Mouse (Mus musculus) liver, embryonic 14.5 days (tissue): Measurements from ENCODE around the gene Fras1. TPM values are rescaled to one million over a fixed set of nuclear protein-coding genes. Genes with fewer than 3 reads are reported as not detected.

ENCODE experiments used
- ATAC-seq: fragments of 200-750 bp; cut with Nextera tagmentation; 2 replicates; pipeline ENCODE4 v1.8.0; 2017; ENCODE audit warnings: moderate number of reproducible peaks, mild to moderate bottlenecking, moderate library complexity; ENCODE audit not compliant: insufficient read depth
- DNase-seq, 3 experiments: peaks; one replicate each; pipeline ENCODE4 v3.0.0-alpha.2; 2012 to 2013; ENCODE audit warnings: low read depth in 3 of 3, low spot score in 3 of 3
- H3K27ac ChIP-seq: fragments of 300-500 bp; sonication (generic); 2 replicates; pipeline ENCODE4 v1.5.1; 2014; ENCODE audit warnings: moderate library complexity, mild to moderate bottlenecking, control low read depth, inconsistent platforms
- H3K27me3 ChIP-seq: fragments of 300-500 bp; sonication (generic); 2 replicates; pipeline ENCODE4 v1.6.1; 2014; ENCODE audit warnings: mild to moderate bottlenecking, low read length, moderate library complexity; ENCODE audit not compliant: control insufficient read depth, insufficient read depth
- H3K36me3 ChIP-seq: fragments of 300-500 bp; sonication (generic); replicated peaks from 2 replicates; pipeline ENCODE4 v1.6.1; 2014; ENCODE audit warnings: low read depth; ENCODE audit not compliant: control insufficient read depth, insufficient read depth
- H3K4me1 ChIP-seq, 2 experiments: fragments of 200-500 bp in 1 of 2; fragments of 300-500 bp in 1 of 2; sonication (generic) in 1 of 2; replicated peaks; 2 replicates each; pipeline ENCODE4 v1.6.1; 2012 to 2014; ENCODE audit warnings: antibody characterized with exemption in 1 of 2, inconsistent platforms in 1 of 2, low read length in 1 of 2; ENCODE audit not compliant: control insufficient read depth in 2 of 2, insufficient read depth in 2 of 2
- H3K4me2 ChIP-seq: fragments of 300-500 bp; sonication (generic); 2 replicates; pipeline ENCODE4 v1.6.1; 2014; ENCODE audit warnings: low read depth, mild to moderate bottlenecking, control low read depth, moderate library complexity
- H3K4me3 ChIP-seq, 2 experiments: fragments of 200-500 bp in 1 of 2; fragments of 300-500 bp in 1 of 2; sonication (generic) in 1 of 2; 2 replicates each; pipeline ENCODE4 v1.5.1; 2012 to 2014; ENCODE audit warnings: low read depth in 2 of 2, low read length in 2 of 2, mild to moderate bottlenecking in 2 of 2, control low read depth in 1 of 2, inconsistent platforms in 1 of 2, moderate library complexity in 1 of 2; ENCODE audit not compliant: insufficient read depth in 1 of 2
- H3K9ac ChIP-seq: fragments of 300-500 bp; sonication (generic); replicated peaks from 2 replicates; pipeline ENCODE4 v1.6.1; 2014; ENCODE audit warnings: mild to moderate bottlenecking, control low read depth, moderate library complexity
- H3K9me3 ChIP-seq: fragments of 300-500 bp; sonication (generic); 2 replicates; pipeline ENCODE4 v1.6.1; 2016; ENCODE audit warnings: low read length, mixed read lengths; ENCODE audit not compliant: control insufficient read depth
- CTCF ChIP-seq: IDR thresholded peaks from 2 replicates; pipeline ENCODE4 v1.5.1; 2016; ENCODE audit warnings: antibody characterized with exemption, low read depth, control low read depth
- EP300 ChIP-seq: IDR thresholded peaks from 2 replicates; pipeline ENCODE4 v1.6.1; 2016; ENCODE audit warnings: antibody characterized with exemption, low read depth
- WGBS: fragments of 180-500 bp; shearing (Covaris S2); extraction: QIAGEN DNeasy Blood & Tissue Kit; methylation state at CpG from one replicate; pipeline ENCODE4 v1.1.7; 2014; ENCODE audit not compliant: insufficient replicate concordance; 5-methylcytosine and 5-hydroxymethylcytosine counted together
- polyA plus RNA-seq, 2 experiments: library from polyadenylated mRNA; depleted of rRNA in 1 of 2; stranded (reverse) in 1 of 2; unstranded in 1 of 2; fragments of >200 nt; fragmentation: Nextera tagmentation in 1 of 2; extraction: Ambion mirVana in 1 of 2; gene quantifications; 2 replicates each; pipeline versions ENCODE4 v1.2.1 to v1.2.3; 2012 to 2014

Fras1 gene
- polyA plus RNA-seq, 2 experiments: 0.46 to 1.1 TPM

DNA sequence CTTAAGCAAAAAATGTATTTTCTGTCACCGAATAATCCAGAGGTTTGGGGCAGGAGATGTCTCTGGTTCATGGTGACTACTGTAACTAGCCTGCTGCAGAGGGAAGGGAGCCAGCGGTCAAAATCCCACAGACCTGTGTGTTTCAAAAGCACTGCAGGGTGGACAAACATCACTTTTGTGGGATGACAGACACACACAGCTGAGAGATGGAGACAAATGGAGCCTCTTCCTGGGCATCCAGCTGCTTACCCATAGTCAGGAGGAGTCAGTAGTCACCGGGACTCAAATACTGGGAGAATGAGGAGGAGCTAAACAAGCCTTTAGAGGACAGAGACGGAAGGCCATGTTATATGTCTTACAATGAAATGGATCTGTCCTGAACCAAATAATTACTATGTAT lies 343.9 kb downstream of the Fras1 start:
- no peak overlapping the region for H3K9ac ChIP-seq
- H3K27ac ChIP-seq: no peak overlapping the region
- no peaks in the 10 kb centered on the region for H3K9me3 ChIP-seq
- no peaks in the 10 kb centered on the region for H3K27me3 ChIP-seq
- no peaks in the 10 kb centered on the region for H3K36me3 ChIP-seq
- DNase-seq: no peak
- no peak for ATAC-seq
- no peak overlapping the region for H3K4me3 ChIP-seq
- no peak overlapping the region for H3K4me2 ChIP-seq
- H3K4me1 ChIP-seq: no peaks in the 10 kb centered on the region
- TF ChIP-seq CTCF (no peak), EP300 (no peak)
- 71% methylated on average over 4 of the region's 4 CpGs for WGBS

GRCm38 (mm10) chr5:96718601-96719000 lies 344.8 kb downstream of the Fras1 start:
- Histone ChIP-seq H3K4me1 (no peaks in the 10 kb centered on the region), H3K4me3 (no peak overlapping the region), H3K27me3 (no peaks in the 10 kb centered on the region), H3K4me2 (no peak overlapping the region), H3K36me3 (no peaks in the 10 kb centered on the region), H3K9me3 (no peaks in the 10 kb centered on the region), H3K9ac (no peak overlapping the region), H3K27ac (no peak overlapping the region)
- TF ChIP-seq CTCF (no peak), EP300 (no peak)
- 48% methylated on average over 5 of the region's 5 CpGs for WGBS
- DNase-seq (no peak), ATAC-seq (no peak)

DNA sequence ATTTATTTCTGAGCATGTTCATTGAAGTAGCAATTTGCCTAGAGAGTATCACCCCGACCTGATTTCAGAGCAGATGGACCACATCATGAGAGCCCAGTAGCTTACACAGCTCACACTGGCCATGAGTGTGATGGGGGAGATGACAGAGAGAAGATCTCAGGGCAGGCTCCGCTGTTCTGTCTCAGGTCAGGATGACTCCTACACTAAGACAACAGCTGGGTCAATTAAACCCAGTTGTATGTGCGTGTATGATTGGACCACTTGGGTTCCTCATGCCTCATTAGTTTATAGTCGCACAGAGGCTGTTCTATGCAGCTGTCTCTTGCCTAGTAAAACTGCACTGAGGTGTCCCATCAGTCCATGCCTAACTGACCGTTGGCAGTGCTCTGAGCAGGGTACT lies 345.5 kb downstream of the Fras1 start:
- ATAC-seq (no peak), DNase-seq (no peak)
- no peak overlapping the region for H3K4me3 ChIP-seq
- no peaks in the 10 kb centered on the region for H3K4me1 ChIP-seq
- H3K9me3 ChIP-seq: no peaks in the 10 kb centered on the region
- no peak overlapping the region for H3K9ac ChIP-seq
- WGBS: 67% methylated on average over 5 of the region's 5 CpGs
- no peaks in the 10 kb centered on the region for H3K27me3 ChIP-seq
- H3K4me2 ChIP-seq: no peak overlapping the region
- H3K36me3 ChIP-seq: no peaks in the 10 kb centered on the region
- TF ChIP-seq CTCF: no peak
- H3K27ac ChIP-seq: no peak overlapping the region

GRCm38 (mm10) chr5:96722690-96723089 lies 348.9 kb downstream of the Fras1 start:
- no peak overlapping the region for H3K27ac ChIP-seq
- WGBS: 48% methylated on average over 3 of the region's 3 CpGs
- H3K27me3 ChIP-seq: no peaks in the 10 kb centered on the region
- H3K36me3 ChIP-seq: no peaks in the 10 kb centered on the region
- DNase-seq (no peak), ATAC-seq (no peak)
- no peak overlapping the region for H3K9ac ChIP-seq
- H3K9me3 ChIP-seq: no peaks in the 10 kb centered on the region
- TF ChIP-seq CTCF: no peak
- no peak for TF ChIP-seq EP300
- no peak overlapping the region for H3K4me2 ChIP-seq
- H3K4me3 ChIP-seq: no peak overlapping the region
- H3K4me1 ChIP-seq: no peaks in the 10 kb centered on the region

DNA sequence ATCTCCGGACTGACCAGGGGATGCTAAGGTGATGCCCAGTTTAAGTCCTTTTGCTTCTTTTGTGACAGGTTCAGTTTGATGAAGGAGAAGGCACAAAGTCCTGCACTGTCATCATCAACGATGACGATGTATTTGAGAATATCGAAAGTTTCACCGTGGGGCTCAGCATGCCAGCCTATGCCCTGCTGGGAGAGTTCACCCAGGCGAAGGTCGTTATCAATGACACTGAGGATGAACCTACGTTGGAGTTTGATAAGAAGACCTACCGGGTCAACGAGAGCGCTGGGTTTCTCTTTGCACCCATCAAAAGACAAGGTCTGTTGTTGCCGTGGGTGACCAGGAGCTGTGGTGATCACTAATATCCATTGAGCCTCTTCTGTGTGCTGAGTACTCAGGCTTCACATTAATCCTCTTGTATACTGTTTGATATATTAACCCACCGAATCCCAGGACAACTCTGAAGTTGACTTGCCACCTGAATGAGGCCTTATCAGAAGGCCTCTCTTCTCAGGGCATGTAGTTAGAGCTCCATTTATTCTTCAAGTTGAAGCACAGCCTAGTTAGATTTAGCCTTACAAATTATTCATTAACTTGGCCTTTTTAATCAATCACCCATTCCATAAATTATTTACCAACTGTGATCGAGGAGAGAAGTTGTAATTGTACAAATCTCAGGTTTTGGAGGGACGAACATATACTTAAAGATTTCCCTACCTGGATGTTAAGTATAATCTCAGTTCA lies 365.6 kb downstream of the Fras1 start:
- H3K4me1 ChIP-seq: no peaks in the 10 kb centered on the region
- H3K4me2 ChIP-seq: no peak overlapping the region
- H3K9ac ChIP-seq: no peak overlapping the region
- H3K27me3 ChIP-seq: no peaks in the 10 kb centered on the region
- no peaks in the 10 kb centered on the region for H3K9me3 ChIP-seq
- DNase-seq (no peak), ATAC-seq (no peak)
- TF ChIP-seq EP300: no peak
- TF ChIP-seq CTCF: no peak
- H3K27ac ChIP-seq: no peak overlapping the region
- H3K4me3 ChIP-seq: no peak overlapping the region; a peak in 1 of 4 replicates
- 62% methylated on average over 15 of the region's 15 CpGs for WGBS
- H3K36me3 ChIP-seq: no peaks in the 10 kb centered on the region
